Mouse (Mus musculus) hindbrain, embryonic 10.5 days (tissue): Measurements from ENCODE around the gene Rag1. TPM values are rescaled to one million over a fixed set of nuclear protein-coding genes. Genes with fewer than 3 reads are reported as not detected.

Experiments used
- DNase-seq: peaks from one replicate; pipeline ENCODE4 v3.0.0-alpha.2; 2017; ENCODE audit warnings: low spot score
- H3K27ac ChIP-seq: fragments of 300-500 bp; sonication (generic); 2 replicates; pipeline ENCODE4 v1.5.1; 2016; ENCODE audit warnings: mild to moderate bottlenecking, moderate library complexity
- H3K27me3 ChIP-seq: fragments of 300-500 bp; sonication (generic); 2 replicates; pipeline ENCODE4 v1.6.1; 2016; ENCODE audit warnings: mild to moderate bottlenecking; ENCODE audit not compliant: poor library complexity, insufficient read depth, severe bottlenecking
- H3K36me3 ChIP-seq: fragments of 300-500 bp; sonication (generic); 2 replicates; pipeline ENCODE4 v1.6.1; 2016; ENCODE audit warnings: mild to moderate bottlenecking, moderate library complexity
- H3K4me1 ChIP-seq: fragments of 300-500 bp; sonication (generic); replicated peaks from 2 replicates; pipeline ENCODE4 v1.6.1; 2016; ENCODE audit warnings: mild to moderate bottlenecking
- H3K4me3 ChIP-seq: fragments of 300-500 bp; sonication (generic); 2 replicates; pipeline ENCODE4 v1.5.1; 2016; ENCODE audit warnings: mild to moderate bottlenecking, moderate library complexity
- H3K9me3 ChIP-seq: fragments of 300-500 bp; sonication (generic); 2 replicates; pipeline ENCODE4 v1.6.1; 2016; ENCODE audit warnings: mild to moderate bottlenecking, moderate library complexity
- WGBS: fragments of 180-500 bp; shearing (Covaris S2); methylation state at CpG from one replicate; pipeline ENCODE4 v1.1.7; 2016; 5-methylcytosine and 5-hydroxymethylcytosine counted together
- polyA plus RNA-seq: library from polyadenylated mRNA; unstranded; fragments of >200 nt; fragmentation: Nextera tagmentation; extraction: Ambion mirVana; gene quantifications from 2 replicates; pipeline ENCODE4 v1.2.1, GENCODE M21; 2016

Gene Rag1
- 0.06 and 0.09 TPM in 2 replicates for polyA plus RNA-seq

DNA sequence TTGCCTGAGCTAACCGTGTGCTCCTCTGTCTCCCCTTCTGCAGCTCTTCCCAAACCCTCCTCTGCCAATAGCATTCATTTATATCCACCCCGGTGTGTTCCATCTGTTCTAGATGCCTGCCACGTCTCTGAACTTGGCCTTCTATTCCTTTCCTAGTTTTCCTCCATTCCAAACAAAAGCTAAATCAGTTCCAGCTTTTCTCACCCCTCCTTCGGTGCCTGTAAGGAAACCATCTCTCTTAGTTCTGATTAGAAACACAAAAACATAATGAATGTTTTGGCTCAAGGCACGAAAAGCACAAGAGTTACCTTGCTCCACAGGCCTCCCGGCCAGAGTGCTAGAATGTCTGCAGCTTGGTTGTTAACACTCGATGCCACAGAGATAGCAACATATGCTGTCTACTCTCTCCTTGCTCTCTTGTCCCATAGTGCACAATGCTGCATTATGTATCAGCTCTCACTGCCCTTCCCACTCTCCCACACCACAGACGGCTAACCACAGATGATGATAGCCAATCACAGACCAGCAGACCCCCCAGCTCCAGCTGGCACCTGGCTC, at the start of gene Rag1, which contains the start of gene B230118H07Rik:
Gene Rag1 (minus strand): TSS at position 388 of the 558 bp plus-strand sequence.
Gene B230118H07Rik (minus strand): TSS at position 419 of the 558 bp plus-strand sequence.
- H3K9me3 ChIP-seq = no peaks in the 10 kb centered on the region
- H3K27ac ChIP-seq = no peak within 1 kb of the TSS; the same call in 1 of the 2 replicates
- no peak for DNase-seq
- no peaks in the 10 kb centered on the region for H3K36me3 ChIP-seq
- no peak within 1 kb of the TSS for H3K4me3 ChIP-seq
- WGBS = 46% methylated on average over 8 of the region's 8 CpGs
- H3K4me1 ChIP-seq = peaks cover 17% of the 10 kb centered on the region
- H3K27me3 ChIP-seq = peaks cover 3% of the 10 kb centered on the region; the same call in 1 of the 2 replicates

DNA sequence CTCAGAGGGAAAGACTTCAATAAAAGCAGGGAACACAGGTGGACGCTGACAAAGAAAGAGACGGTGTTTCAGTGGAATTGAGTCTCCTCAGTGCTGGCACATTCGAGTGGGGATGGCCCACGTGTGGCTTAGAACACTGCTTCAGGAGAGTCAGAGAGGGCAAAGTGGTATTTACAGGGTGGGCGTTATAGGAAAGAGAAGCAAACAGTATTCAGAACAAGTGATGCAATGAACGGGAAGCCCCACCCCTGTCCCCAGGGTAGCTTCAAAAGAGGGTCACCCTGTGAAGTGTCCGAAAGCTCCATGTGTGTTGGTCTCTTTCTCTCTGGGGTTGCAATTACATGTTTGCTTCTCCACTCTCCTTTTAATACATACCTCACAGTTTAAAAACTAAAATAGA, 46.3 kb upstream of the Rag1 start:
- Histone ChIP-seq H3K36me3 (peaks cover 82% of the 10 kb centered on the region), H3K9me3 (no peaks in the 10 kb centered on the region), H3K27ac (no peak overlapping the region), H3K4me3 (no peak overlapping the region), H3K27me3 (no peaks in the 10 kb centered on the region), H3K4me1 (no peaks in the 10 kb centered on the region)
- WGBS = 90% methylated on average over 7 of the region's 7 CpGs
- DNase-seq = no peak

DNA sequence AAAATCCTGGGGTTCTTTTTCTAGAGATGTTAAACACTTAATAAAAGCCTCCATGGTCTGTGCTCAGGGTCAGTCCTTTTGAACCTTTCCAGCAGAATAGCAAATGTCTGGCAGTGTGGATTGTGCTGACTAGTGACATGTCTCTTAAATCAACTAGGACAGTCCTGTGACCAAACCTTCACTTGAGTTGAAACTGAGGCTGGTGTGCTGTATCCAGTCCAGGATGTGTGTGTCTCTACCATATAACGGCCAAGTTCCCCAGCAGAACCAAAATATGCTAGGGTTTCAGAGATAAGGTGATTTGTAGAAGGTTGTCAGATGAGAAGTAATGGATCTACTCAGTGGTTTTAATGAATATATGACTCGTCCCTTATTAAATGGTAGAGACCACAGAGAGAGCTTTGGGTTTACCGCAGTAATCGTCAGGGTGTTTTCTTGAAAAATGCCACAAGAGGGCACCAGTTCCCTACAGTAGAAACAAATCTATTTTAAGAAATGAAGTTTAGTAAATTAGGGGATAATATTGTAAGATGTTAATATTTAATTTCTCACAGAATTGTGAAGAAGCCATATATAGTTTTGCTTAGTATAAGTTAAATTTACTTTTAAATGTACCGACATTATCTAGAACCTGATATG, 44.4 kb upstream of the Rag1 start:
- peaks cover 85% of the 10 kb centered on the region for H3K36me3 ChIP-seq
- no peaks in the 10 kb centered on the region for H3K27me3 ChIP-seq
- no peaks in the 10 kb centered on the region for H3K4me1 ChIP-seq
- WGBS = 66% methylated on average over 5 of the region's 5 CpGs
- no peak for DNase-seq
- no peak overlapping the region for H3K4me3 ChIP-seq
- H3K9me3 ChIP-seq = no peaks in the 10 kb centered on the region
- H3K27ac ChIP-seq = no peak overlapping the region

DNA sequence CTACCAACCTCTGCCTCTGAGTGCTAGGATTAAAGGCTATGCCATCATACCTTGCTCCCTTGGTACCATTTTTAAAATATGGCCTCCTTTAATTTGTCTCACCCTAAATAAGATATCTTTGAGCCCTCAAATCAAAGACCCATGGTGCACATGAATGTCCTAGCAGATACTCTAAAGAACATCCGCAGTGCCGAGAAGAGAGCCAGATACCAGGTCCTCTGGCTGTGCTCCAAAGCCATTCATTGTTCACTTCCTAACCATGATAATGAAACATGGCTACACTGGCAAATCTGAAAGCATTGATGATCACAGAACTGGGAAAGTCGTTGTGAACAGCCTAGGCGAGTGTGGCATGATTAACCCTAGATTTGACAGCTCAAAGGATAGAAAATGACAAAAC, 43.7 kb upstream of the Rag1 start:
- H3K27me3 ChIP-seq = no peaks in the 10 kb centered on the region
- no peaks in the 10 kb centered on the region for H3K9me3 ChIP-seq
- DNase-seq = no peak
- H3K4me3 ChIP-seq = no peak overlapping the region
- H3K4me1 ChIP-seq = no peaks in the 10 kb centered on the region
- WGBS = 78% methylated on average over 4 of the region's 4 CpGs
- no peak overlapping the region for H3K27ac ChIP-seq
- peaks cover 82% of the 10 kb centered on the region for H3K36me3 ChIP-seq

DNA sequence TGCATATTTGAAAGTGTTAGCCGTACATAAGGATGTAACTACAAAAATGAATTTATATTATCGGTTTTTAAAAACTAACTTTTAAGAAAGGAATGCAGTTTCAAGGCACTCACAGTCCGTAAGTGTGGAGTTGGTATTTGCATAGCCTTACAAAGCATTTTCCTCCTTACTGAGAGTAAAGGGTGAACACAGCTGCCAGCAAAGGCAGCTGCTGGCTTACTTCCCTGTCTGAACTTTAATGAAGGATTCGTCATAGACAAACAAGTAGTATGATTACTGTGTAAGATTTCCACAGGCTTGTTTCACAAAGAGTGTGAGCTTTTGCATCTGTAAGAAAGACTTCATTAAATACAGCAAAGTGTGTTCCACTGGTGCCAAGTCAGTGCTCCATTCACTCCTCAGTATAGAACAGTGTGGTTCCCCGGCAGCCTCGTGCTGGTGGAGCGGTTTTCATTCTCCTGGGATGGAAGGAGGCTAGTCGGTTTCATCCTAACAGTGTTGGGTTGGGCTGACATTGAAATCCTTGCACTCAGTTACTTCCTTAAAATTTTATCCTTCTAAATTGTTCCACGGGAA, 41.0 kb upstream of the Rag1 start:
- WGBS = 93% methylated on average over 9 of the region's 9 CpGs
- Histone ChIP-seq H3K4me3 (no peak overlapping the region), H3K27me3 (no peaks in the 10 kb centered on the region), H3K36me3 (peaks cover 83% of the 10 kb centered on the region), H3K27ac (no peak overlapping the region), H3K4me1 (no peaks in the 10 kb centered on the region), H3K9me3 (no peaks in the 10 kb centered on the region)
- no peak for DNase-seq

DNA sequence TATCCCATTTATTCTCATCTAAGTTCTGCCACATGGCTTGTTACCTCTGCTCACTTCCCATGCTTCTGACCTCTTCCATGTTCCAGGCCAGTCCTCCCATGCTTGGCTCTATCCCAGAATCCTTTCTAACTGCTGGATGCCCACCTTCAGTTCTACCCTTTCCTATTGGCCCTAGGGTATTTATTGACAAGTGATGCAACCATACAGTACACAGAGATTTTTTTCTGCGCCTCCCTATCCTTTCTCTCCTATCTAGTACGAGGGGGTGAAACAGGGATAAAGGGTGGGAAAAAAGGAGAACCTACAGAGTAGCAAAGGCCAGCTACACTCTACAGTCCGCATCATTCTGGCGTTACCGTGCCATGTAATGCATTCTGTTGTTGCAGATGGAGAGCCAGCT, 38.7 kb upstream of the Rag1 start:
- WGBS = 94% methylated on average over 5 of the region's 5 CpGs
- Histone ChIP-seq H3K36me3 (peaks cover 88% of the 10 kb centered on the region), H3K4me3 (no peak overlapping the region)

DNA sequence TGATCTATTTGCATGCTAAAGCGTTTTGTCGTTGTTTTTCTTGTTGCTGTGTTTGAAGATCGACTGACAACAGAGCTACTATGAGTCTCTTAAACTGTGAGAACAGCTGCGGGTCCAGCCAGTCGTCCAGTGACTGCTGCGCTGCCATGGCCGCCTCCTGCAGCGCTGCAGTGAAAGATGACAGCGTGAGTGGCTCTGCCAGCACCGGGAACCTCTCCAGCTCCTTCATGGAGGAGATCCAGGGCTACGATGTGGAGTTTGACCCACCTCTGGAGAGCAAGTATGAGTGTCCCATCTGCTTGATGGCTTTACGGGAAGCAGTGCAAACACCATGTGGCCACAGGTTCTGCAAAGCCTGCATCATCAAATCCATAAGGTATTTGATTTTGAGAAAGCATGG, 35.1 kb upstream of the Rag1 start:
- no peaks in the 10 kb centered on the region for H3K27me3 ChIP-seq
- no peaks in the 10 kb centered on the region for H3K9me3 ChIP-seq
- H3K4me3 ChIP-seq = no peak overlapping the region
- H3K4me1 ChIP-seq = peaks cover 8% of the 10 kb centered on the region
- H3K27ac ChIP-seq = no peak overlapping the region
- no peak for DNase-seq
- whole genome bisulfite sequencing = 92% methylated on average over 12 of the region's 12 CpGs
- H3K36me3 ChIP-seq = peaks cover 68% of the 10 kb centered on the region

More for the DNA sequence above, 38.7 kb upstream of the Rag1 start:
- no peak overlapping the region for H3K27ac ChIP-seq
- no peak for DNase-seq
- H3K27me3 ChIP-seq = no peaks in the 10 kb centered on the region
- no peaks in the 10 kb centered on the region for H3K9me3 ChIP-seq
- H3K4me1 ChIP-seq = no peaks in the 10 kb centered on the region

DNA sequence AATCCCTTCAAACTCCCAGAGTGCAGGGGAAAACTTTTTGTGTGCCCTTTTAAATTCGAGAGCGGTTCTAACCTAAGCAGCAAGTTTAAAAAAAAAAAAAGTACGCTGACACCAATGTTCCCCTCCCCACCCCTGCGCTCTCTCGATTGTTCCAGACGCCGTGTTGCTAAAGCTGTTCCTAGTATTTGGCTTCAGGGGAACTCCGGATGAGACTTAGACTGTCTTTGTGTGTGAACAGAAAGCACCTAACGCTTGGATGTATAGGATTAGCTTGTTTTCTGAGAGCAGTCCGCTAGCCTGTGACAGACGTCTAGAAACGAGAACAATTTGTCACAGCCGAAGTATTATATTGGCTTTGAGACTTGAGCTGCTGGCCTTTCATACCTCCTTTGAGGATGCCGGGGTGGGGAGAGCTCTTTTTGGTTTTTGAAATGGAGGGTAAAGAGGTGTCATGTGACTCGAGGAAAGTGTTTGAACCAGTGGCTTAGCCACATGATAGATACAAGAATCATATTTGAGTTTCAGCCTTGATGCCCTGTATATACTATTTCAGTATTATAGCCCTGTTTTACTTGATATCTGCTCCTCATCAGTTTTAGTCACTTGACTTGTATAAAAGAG, 30.0 kb upstream of the Rag1 start:
- Histone ChIP-seq H3K4me1 (peaks cover 12% of the 10 kb centered on the region), H3K9me3 (no peaks in the 10 kb centered on the region), H3K27me3 (no peaks in the 10 kb centered on the region; the same call in 1 of the 2 replicates), H3K4me3 (peak overlapping the region; percentile 76), H3K36me3 (peaks cover 20% of the 10 kb centered on the region), H3K27ac (peak overlapping the region; percentile 88)
- peak; percentile 19 for DNase-seq
- 5% methylated on average over 15 of the region's 15 CpGs for WGBS

DNA sequence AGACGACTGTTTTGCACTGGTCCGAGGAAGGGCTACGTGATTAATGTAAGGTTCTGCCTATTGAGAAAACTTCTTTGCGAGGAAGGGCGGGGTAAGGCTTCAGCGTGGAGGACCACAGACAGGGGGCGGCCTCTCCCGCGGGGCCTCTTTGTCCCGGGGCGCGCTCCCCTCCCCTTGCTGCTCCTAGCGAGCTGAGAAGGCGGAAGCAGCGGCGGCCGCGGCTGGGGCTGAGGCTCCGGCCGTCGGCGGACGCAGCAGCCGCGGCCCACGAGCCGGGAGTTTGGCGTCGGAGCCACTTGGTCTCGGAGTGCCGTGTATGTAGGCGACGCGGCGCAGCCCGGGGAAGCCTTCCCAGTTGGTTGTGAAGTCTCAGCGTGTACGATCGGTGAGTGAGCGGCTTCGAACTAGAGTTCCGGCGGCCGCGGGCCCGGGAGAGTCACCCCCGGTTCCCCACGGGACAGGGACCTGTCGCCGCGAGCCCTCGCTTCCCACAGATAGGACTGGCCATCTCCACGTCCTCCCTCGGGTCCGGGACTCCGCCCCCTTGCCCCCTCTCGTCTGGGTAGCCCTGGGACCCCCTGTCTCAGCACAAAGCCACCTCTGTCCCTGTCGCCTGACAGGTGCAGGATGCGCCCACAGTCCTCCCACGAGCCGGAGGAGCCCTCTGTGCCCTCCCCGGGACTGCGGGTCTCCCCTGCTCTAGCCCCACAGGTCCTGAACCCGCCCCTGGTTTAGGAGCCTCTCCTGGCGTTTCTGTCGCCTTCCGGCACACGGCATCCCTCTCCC, 29.1 kb upstream of the Rag1 start, which contains the start of gene Traf6:
Gene Traf6 (plus strand): TSS at position 194 of the 786 bp plus-strand sequence.
- peaks cover 14% of the 10 kb centered on the region; the same call in 1 of the 2 replicates for H3K36me3 ChIP-seq
- peak within 1 kb of the TSS; percentile 76 for H3K4me3 ChIP-seq
- WGBS = under 1% methylated on average over 68 of the region's 68 CpGs
- H3K27ac ChIP-seq = peak within 1 kb of the TSS; percentile 88
- DNase-seq = peak; percentile 86
- no peaks in the 10 kb centered on the region for H3K9me3 ChIP-seq
- no peaks in the 10 kb centered on the region; the same call in 1 of the 2 replicates for H3K27me3 ChIP-seq
- H3K4me1 ChIP-seq = peaks cover 12% of the 10 kb centered on the region

DNA sequence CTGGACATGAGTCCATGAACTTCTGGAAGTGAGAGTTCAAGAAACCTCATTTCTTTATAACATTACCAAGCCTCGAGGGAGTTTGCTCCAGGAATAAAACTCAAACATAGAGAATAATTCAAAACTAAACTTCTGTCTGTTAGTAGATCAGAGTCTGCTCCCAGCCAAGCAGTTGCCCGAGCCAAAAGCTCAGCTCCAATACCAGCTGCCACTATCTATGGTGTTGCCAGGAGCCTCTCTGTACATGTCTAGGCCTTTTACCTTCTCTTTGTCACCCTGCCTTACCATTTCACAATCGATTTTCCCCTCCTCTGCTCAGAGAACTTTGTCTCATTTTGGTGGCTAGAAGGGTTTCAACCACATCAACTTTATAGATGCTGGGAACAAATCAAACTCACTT, 24.2 kb upstream of the Rag1 start:
- no peak overlapping the region for H3K4me3 ChIP-seq
- no peaks in the 10 kb centered on the region for H3K36me3 ChIP-seq
- no peaks in the 10 kb centered on the region for H3K4me1 ChIP-seq
- DNase-seq = no peak
- no peak overlapping the region for H3K27ac ChIP-seq
- H3K27me3 ChIP-seq = no peaks in the 10 kb centered on the region; the same call in 1 of the 2 replicates
- WGBS = 79% methylated on average over 3 of the region's 3 CpGs
- no peaks in the 10 kb centered on the region for H3K9me3 ChIP-seq

DNA sequence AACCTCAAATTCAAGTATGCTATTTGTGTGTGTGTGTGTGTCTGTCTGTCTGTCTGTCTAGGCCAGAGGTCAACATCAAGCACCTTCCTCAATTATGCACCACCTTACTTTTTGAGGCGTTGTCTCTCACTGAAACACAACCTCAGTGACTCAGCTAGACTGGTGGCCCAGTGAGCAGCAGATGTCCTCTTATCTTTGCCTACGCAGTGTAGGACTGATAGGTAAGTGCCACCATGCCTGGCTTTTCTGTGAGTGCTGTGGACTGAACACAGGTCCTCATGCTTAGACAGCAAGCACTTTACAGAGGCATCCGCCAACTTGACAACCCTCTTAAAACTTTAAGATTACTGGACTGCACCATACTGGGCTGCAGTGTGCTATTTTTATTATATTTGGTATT, 19.4 kb upstream of the Rag1 start:
- no peak overlapping the region for H3K27ac ChIP-seq
- H3K36me3 ChIP-seq = no peaks in the 10 kb centered on the region
- WGBS = 96% methylated on average over 3 of the region's 3 CpGs
- DNase-seq = no peak
- H3K27me3 ChIP-seq = no peaks in the 10 kb centered on the region
- no peak overlapping the region for H3K4me3 ChIP-seq
- no peaks in the 10 kb centered on the region for H3K9me3 ChIP-seq
- peaks cover 5% of the 10 kb centered on the region for H3K4me1 ChIP-seq

DNA sequence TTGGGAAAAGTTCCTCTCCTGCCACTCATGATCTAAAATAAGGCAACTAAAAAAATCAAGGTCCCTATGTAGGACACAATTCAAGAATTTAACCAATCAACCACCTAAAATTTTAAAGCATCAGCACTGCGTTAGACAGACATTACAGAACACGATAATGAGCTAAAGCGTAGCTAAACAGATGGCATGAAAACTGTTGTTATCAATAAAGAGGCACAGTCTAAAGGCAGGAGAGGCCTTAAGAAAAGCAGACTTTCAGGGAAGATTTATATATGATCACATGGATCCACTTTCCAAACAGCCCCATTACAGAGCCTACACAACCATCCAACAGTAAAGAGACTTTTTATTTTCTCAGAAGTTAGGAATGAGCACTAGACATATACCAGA, 16.4 kb upstream of the Rag1 start:
- H3K9me3 ChIP-seq = no peaks in the 10 kb centered on the region
- H3K27ac ChIP-seq = peak overlapping the region; percentile 76
- no peaks in the 10 kb centered on the region for H3K36me3 ChIP-seq
- WGBS = 89% methylated on average over 3 of the region's 3 CpGs
- H3K27me3 ChIP-seq = no peaks in the 10 kb centered on the region
- no peak for DNase-seq
- no peak overlapping the region for H3K4me3 ChIP-seq
- peaks cover 5% of the 10 kb centered on the region for H3K4me1 ChIP-seq
